Mouse (Mus musculus): ENCODE measurements around the gene Mterf1b.
"Not testable (repeated sequence)": the region's sequence is repeated elsewhere in the genome, so short reads cannot be mapped to it uniquely, and the experiment has no call there.

Gene Mterf1b

GRCm38 (mm10) chr5:4191671-4192480 lies at the start of gene Mterf1b:
TSS of gene Mterf1b (plus strand) at chr5:4192367.
- not testable (repeated sequence) for DNase-seq

GRCm38 (mm10) chr5:4159418-4160071 lies 32.6 kb upstream of the Mterf1b start:
- DNase-seq: not testable (repeated sequence)

GRCm38 (mm10) chr5:4161554-4161953 lies 30.6 kb upstream of the Mterf1b start:
- DNase-seq: no peak

GRCm38 (mm10) chr5:4162461-4162860 lies 29.7 kb upstream of the Mterf1b start:
- no peak for DNase-seq

- DNase-seq: not testable (repeated sequence)
Observed at GRCm38 (mm10) chr5:4167813-4168529, 24.2 kb upstream of the Mterf1b start.

- DNase-seq: not testable (repeated sequence)
Observed at GRCm38 (mm10) chr5:4168530-4168926, 23.6 kb upstream of the Mterf1b start.

- not testable (repeated sequence) for DNase-seq
Observed at GRCm38 (mm10) chr5:4176421-4176820, 15.7 kb upstream of the Mterf1b start.

- DNase-seq: no peak
Observed at GRCm38 (mm10) chr5:4179364-4179763, 12.8 kb upstream of the Mterf1b start.

GRCm38 (mm10) chr5:4186815-4187214 lies 5.4 kb upstream of the Mterf1b start:
- DNase-seq: no peak

GRCm38 (mm10) chr5:4192481-4193246 lies 497 bp downstream of the Mterf1b start:
- DNase-seq: not testable (repeated sequence)

GRCm38 (mm10) chr5:4193247-4193628 lies 1.1 kb downstream of the Mterf1b start:
- DNase-seq: no peak

GRCm38 (mm10) chr5:4194166-4194565 lies 2.0 kb downstream of the Mterf1b start:
- peak; percentile 22 for DNase-seq

GRCm38 (mm10) chr5:4195086-4195485 lies 2.9 kb downstream of the Mterf1b start:
- DNase-seq: peak; percentile 14

GRCm38 (mm10) chr5:4201368-4201767 lies 9.2 kb downstream of the Mterf1b start:
- no peak for DNase-seq

- DNase-seq: not testable (repeated sequence)
Observed at GRCm38 (mm10) chr5:4202276-4202810, 10.2 kb downstream of the Mterf1b start.

- not testable (repeated sequence) for DNase-seq
Observed at GRCm38 (mm10) chr5:4210082-4210481, 17.9 kb downstream of the Mterf1b start.

GRCm38 (mm10) chr5:4221309-4221708 lies 29.1 kb downstream of the Mterf1b start:
- DNase-seq: no peak

GRCm38 (mm10) chr5:4221981-4222623 lies 29.9 kb downstream of the Mterf1b start:
- DNase-seq: no peak

GRCm38 (mm10) chr5:4232163-4232562 lies 40.0 kb downstream of the Mterf1b start:
- no peak for DNase-seq

GRCm38 (mm10) chr5:4234505-4234904 lies 42.3 kb downstream of the Mterf1b start:
- DNase-seq: no peak

GRCm38 (mm10) chr5:4240120-4240519 lies 48.0 kb downstream of the Mterf1b start:
- DNase-seq: no peak

- DNase-seq: no peak
Observed at GRCm38 (mm10) chr5:4245004-4245403, 52.8 kb downstream of the Mterf1b start.

Data from lung, postnatal 10 days (tissue).